Mouse (Mus musculus) G1E-ER4 (cell line): ENCODE measurements around the gene Klhl2. TPM values are rescaled to one million over a fixed set of nuclear protein-coding genes. Genes with fewer than 3 reads are reported as not detected.
A peak's percentile ranks its signal among the peaks of the same experiment; 100 is the strongest.

Source experiments
- GATA1 ChIP-seq: IDR thresholded peaks from one replicate; pipeline ENCODE4 v1.8.0; 2012; ENCODE audit warnings: low read length, inconsistent platforms
- polyA plus RNA-seq: library from polyadenylated mRNA; stranded (reverse); fragments of >175 nt; gene quantifications from 2 replicates; pipeline ENCODE4 v1.2.3, GENCODE M21; 2012

Klhl2 gene
- polyA plus RNA-seq, 1 experiment: 5.7 TPM

DNA sequence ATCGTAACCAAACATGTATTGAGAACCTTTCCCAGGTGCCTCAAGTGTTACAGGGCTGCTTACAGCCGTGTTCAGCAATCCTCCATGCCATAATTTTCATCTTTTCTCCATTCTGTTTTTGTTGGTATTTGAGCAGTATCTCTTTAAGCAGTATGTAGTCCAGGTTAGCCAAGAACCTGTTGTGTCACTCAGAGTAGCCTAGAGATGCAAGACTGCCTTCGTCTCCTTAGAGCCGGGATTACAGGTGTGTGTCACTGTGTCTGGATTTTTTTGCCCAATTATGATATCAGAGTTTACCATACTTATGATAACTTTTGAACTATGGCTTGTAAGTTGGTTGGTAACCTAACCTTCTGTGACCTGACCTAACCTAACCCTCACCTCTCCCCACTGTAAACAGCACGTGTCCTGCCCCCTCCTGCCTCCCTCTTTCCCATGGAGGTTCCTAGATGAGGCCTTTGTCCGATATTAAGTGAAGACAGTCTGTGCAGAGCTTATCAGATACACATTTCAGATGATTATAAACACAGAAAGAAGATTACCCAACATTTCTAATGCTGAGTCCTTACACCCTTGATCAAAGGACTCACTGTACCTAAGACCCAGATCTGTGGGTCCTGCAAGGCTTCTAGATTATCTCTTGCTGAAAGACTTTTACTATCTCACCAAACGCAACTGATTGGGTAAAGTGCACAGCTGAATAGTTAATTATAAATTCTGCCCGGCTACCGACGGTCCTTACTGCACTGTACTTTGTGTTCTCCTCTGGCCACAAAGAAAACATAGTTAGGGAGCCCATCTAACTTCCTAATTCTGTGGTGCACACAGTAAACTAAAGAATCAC is 103.4 kb downstream of the Klhl2 start:
- no peak for TF ChIP-seq GATA1

- TF ChIP-seq GATA1: peak; percentile 5
Observed at GRCm38 (mm10) chr8:64740547-64741211, 109.1 kb downstream of the Klhl2 start.

- no peak for TF ChIP-seq GATA1
Observed at GRCm38 (mm10) chr8:64738916-64739315, 110.9 kb downstream of the Klhl2 start.

- no peak for TF ChIP-seq GATA1
Observed at GRCm38 (mm10) chr8:64736767-64737323, 113.0 kb downstream of the Klhl2 start.

- TF ChIP-seq GATA1: peak; percentile 37
Observed at GRCm38 (mm10) chr8:64735161-64735560, 114.7 kb downstream of the Klhl2 start.

DNA sequence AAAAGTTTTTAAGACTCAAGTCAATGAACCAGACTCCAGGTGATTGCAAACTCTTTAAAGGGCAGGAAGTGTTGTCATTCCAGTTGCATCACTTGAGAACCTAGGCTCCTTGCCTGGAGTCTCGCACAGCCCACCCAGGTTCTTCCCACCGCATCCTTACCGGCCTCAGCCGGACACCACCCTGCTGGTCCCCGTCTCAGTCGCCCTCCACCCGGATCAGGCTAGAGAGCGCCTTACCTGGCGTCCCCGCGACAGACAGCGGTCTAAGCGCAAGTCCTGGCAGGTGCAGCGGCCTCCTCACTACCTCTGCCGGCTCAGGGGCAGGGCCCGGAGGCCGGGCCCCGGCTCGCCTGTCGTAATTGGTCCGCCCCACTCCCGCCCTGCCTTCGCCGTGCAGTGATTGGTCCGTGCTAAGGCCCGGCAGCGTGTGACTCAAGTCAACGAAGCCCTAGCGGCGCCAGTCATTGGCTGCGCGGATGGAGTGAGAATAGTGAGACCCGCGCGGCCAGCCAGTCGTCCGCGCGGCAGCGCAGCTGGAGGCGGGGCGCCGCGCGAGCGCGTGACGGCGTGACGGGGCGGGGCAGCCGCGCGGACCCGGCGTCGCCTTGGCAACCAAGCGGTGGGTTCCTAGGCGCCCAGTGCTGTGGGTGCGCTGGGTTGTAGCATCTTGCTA is 116.4 kb downstream of the Klhl2 start, which contains the start of gene Msmo1:
Msmo1 (minus strand) TSS at position 522 of the 673 bp plus-strand sequence.
- no peak for TF ChIP-seq GATA1

GRCm38 (mm10) chr8:64732596-64732995 is 117.2 kb downstream of the Klhl2 start:
- TF ChIP-seq GATA1: no peak

- TF ChIP-seq GATA1: no peak
Observed at GRCm38 (mm10) chr8:64728156-64728555, 121.7 kb downstream of the Klhl2 start.

DNA sequence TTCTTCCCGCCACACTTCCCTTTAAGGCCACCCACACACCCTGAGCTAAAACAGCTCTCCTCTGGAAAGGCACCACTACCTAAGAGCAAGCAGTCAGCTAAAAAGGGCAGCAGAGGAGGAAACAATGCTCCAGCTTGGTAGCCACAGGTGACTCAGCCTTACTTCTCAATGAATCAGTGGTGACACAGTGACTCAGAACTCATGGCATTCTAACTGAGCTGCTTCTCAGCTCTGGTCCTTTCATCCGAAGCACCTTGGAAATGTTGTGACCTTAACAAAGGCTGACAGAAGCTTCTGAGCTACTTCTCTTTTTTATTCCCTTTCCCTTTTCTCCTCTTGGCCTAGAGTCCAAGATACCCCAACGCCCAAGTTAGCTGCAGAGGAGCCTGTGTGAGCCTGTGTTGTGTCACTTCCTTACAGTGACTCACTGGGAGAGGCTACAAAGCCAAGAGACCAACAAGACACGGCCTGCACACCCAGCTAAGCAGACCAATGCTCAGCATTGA is 123.6 kb downstream of the Klhl2 start:
- no peak for TF ChIP-seq GATA1

- no peak for TF ChIP-seq GATA1
Observed at GRCm38 (mm10) chr8:64723206-64723605, 126.6 kb downstream of the Klhl2 start.

- no peak for TF ChIP-seq GATA1
Observed at GRCm38 (mm10) chr8:64717868-64718267, 131.9 kb downstream of the Klhl2 start.

DNA sequence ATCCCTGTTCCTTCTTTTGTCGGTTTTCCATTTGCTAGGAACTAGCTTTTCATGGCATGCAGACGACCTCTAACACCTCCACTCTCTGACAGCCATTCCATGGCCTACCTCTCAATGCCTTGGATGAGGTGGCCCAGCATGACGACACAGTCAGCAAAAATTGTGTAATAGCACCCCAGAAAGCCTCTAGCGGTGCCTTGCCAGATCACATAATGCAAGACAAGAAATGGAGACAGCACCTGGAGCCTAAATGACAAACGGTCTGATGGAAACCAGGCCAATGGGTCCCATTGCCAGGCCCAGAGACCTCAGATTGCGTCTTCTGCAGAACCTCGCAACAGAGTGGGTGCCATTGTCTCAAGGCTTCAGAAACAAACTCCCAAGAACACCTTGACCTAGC is 137.3 kb downstream of the Klhl2 start:
- TF ChIP-seq GATA1: no peak

DNA sequence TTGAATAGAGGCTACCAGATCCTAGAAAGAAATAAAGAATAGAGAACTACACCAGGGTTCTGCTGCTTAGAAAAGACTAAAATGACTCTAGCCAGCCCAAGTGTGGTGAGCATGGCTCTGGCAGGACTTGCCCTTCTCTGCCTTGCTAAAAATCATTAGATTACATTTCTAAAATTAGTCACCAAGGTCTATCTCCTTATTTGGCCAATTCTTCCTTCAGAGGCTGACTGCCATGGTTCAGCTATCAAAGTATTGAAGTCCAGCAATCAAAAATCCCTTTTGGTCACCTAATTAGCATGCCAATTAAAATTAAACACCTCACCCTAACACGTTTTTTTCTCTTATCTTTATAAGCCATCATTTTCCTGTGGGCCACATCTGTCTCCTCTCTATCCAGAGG is 138.3 kb downstream of the Klhl2 start:
- no peak for TF ChIP-seq GATA1

- no peak for TF ChIP-seq GATA1
Observed at GRCm38 (mm10) chr8:64707481-64707880, 142.3 kb downstream of the Klhl2 start.

DNA sequence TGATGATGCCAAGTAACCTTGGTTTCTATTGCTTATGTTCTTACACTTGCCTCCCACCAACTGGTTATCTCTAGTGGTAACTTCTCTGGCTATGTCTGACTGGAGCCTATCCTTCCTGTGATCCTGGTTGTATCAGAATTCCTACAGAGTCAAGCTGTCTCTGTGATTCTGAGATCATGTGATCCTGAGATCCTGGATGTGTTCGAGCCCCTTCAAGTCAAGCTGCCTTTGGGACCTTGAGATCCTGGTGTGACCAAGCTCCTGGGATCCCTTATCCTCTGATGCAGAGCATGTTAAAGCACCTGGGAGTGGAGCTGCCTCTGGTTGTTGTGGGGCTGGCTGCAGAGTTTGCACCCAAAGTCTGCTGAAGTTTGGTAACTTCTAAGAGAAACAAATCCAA is 146.6 kb downstream of the Klhl2 start:
- no peak for TF ChIP-seq GATA1
